Mouse (Mus musculus) neural tube, embryonic 12.5 days (tissue): ENCODE measurements around the gene Adam22. TPM values are rescaled to one million over a fixed set of nuclear protein-coding genes. Genes with fewer than 3 reads are reported as not detected.

ENCODE experiments used
- ATAC-seq: fragments of 200-750 bp; cut with Nextera tagmentation; 2 replicates; pipeline ENCODE4 v1.8.0; 2017; ENCODE audit warnings: low read depth, mild to moderate bottlenecking, moderate TSS enrichment, moderate library complexity; ENCODE audit not compliant: low FRiP score
- H3K27ac ChIP-seq: fragments of 300-500 bp; sonication (generic); 2 replicates; pipeline ENCODE4 v1.5.1; 2016
- H3K27me3 ChIP-seq: fragments of 300-500 bp; sonication (generic); replicated peaks from 2 replicates; pipeline ENCODE4 v1.6.1; 2016; ENCODE audit warnings: mild to moderate bottlenecking
- H3K36me3 ChIP-seq: fragments of 300-500 bp; sonication (generic); 2 replicates; pipeline ENCODE4 v1.6.1; 2016; ENCODE audit warnings: mild to moderate bottlenecking
- H3K4me1 ChIP-seq: fragments of 300-500 bp; sonication (generic); 2 replicates; pipeline ENCODE4 v1.6.1; 2016
- H3K4me2 ChIP-seq: fragments of 300-500 bp; sonication (generic); replicated peaks from 2 replicates; pipeline ENCODE4 v1.6.1; 2016; ENCODE audit warnings: mild to moderate bottlenecking
- H3K4me3 ChIP-seq: fragments of 300-500 bp; sonication (generic); 2 replicates; pipeline ENCODE4 v1.5.1; 2016
- H3K9ac ChIP-seq: fragments of 300-500 bp; sonication (generic); 2 replicates; pipeline ENCODE4 v1.6.1; 2016; ENCODE audit warnings: mild to moderate bottlenecking
- H3K9me3 ChIP-seq: fragments of 300-500 bp; sonication (generic); 2 replicates; pipeline ENCODE4 v1.6.1; 2016; ENCODE audit warnings: mild to moderate bottlenecking
- WGBS: fragments of 180-500 bp; shearing (Covaris S2); methylation state at CpG from one replicate; pipeline ENCODE4 v1.1.7; 2016; 5-methylcytosine and 5-hydroxymethylcytosine counted together
- polyA plus RNA-seq: library from polyadenylated mRNA; unstranded; fragments of >200 nt; fragmentation: Nextera tagmentation; extraction: Ambion mirVana; gene quantifications from 2 replicates; pipeline ENCODE4 v1.2.1, GENCODE M21; 2016

Gene Adam22
- polyA plus RNA-seq, 1 experiment from 2014 or later, result 25.1 TPM

DNA sequence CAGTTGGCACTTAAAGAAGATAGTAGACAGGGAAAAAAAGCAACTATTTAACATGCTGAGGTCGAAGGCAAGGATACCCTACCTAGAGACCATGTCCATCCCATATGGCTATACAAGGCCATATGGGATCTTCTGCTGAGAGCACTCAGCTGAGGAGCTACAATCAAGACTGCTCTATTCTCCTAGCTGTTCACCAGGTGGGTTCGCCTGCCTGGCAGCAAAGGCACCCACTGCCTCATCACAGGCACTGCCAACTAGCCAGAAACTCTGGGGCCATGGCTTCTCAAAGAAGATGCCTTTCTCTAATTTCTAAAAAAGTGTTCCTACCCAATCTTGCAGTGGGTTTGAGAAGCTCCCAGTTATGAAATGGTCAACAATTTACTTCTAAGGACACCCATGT, 238.2 kb downstream of the Adam22 start:
- Histone ChIP-seq H3K4me1 (no peaks in the 10 kb centered on the region), H3K9me3 (no peaks in the 10 kb centered on the region), H3K27me3 (no peaks in the 10 kb centered on the region), H3K9ac (no peak overlapping the region), H3K4me2 (no peak overlapping the region), H3K36me3 (no peaks in the 10 kb centered on the region; the same call in 1 of the 2 replicates), H3K27ac (no peak overlapping the region), H3K4me3 (no peak overlapping the region)
- WGBS, result 88% methylated on average over 2 of the region's 2 CpGs
- no peak for ATAC-seq

DNA sequence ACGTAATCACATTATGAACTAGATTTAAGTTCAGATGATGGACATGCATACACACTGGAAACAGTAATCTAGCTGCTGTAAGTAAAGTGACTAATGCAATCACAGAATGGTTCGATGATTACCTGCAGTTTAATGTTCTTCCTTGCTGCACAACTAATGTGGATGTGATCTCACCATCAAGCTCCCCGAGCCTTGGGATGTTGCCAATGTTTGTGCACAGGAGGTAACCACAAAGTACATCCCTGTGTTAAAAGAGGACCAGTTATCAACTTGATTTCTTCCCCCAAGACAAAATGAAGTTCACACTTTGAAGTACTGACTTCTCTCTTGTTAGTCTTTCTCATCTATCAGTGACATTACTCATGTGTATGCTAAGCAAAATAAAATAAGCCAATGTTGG, 247.0 kb downstream of the Adam22 start:
- Histone ChIP-seq H3K36me3 (peaks cover 4% of the 10 kb centered on the region; the same call in 1 of the 2 replicates), H3K4me2 (no peak overlapping the region), H3K9ac (no peak overlapping the region), H3K27me3 (no peaks in the 10 kb centered on the region), H3K9me3 (no peaks in the 10 kb centered on the region), H3K4me3 (no peak overlapping the region), H3K4me1 (no peaks in the 10 kb centered on the region), H3K27ac (no peak overlapping the region)
- 94% methylated on average over 3 of the region's 3 CpGs for WGBS
- no peak for ATAC-seq

DNA sequence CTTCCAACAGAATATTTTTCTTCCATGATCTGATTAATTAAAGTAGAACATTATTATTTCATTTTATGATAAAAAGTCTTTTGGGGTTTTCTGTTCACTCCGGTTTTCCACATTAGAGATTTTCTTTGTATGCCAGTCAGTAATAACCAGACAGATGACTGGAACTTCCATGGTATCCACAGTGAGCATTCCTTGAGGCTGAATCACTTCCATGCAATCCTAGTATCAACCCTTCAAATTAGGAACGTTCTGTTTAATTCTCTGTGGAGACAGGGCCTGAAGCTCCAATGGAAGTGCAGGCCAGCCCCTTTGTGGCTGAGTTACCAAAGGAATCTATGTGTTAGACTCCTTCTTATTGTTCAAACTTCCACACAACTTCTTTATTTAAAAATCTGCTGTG, 247.9 kb downstream of the Adam22 start:
- ATAC-seq, result no peak
- 85% methylated on average over 2 of the region's 2 CpGs for WGBS
- no peak overlapping the region for H3K4me3 ChIP-seq

DNA sequence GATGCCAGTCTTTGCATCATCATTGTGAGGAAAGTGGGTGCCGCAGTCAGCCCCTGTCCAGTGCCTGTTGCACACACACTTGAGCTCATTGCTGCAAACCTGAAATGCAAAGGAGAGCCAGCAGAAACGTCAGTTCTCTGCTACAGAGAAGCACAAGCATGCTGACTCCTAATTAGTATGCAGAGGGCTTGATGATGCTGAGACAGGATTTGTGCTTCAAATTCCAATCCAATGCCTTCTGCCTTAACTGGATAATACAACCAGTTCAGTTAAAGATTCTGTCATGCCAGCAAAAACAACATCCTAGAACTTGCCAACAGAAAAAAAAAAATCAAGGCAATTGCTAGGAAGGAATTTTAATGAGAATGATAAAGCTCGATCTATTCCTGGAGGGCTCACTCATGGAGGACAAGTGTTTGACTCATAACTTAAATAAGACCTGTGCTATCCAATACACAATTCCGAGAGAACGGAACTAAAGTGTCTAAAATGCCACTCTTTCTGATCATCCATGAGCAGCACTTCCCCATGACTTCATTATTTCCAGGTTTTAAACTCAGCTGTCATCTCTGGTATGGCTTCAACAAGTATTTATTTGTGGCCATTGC, 251.3 kb downstream of the Adam22 start:
- H3K27me3 ChIP-seq, result no peaks in the 10 kb centered on the region
- H3K4me3 ChIP-seq, result no peak overlapping the region
- no peak overlapping the region for H3K27ac ChIP-seq
- H3K9me3 ChIP-seq, result no peaks in the 10 kb centered on the region
- H3K36me3 ChIP-seq, result no peaks in the 10 kb centered on the region
- H3K4me1 ChIP-seq, result no peaks in the 10 kb centered on the region
- no peak for ATAC-seq
- 81% methylated on average over 5 of the region's 5 CpGs for WGBS
- no peak overlapping the region for H3K9ac ChIP-seq
- H3K4me2 ChIP-seq, result no peak overlapping the region

More for the DNA sequence above, 247.9 kb downstream of the Adam22 start:
- Histone ChIP-seq H3K9me3 (no peaks in the 10 kb centered on the region), H3K36me3 (peaks cover 4% of the 10 kb centered on the region; the same call in 1 of the 2 replicates), H3K27me3 (no peaks in the 10 kb centered on the region), H3K27ac (no peak overlapping the region), H3K9ac (no peak overlapping the region), H3K4me1 (no peaks in the 10 kb centered on the region), H3K4me2 (no peak overlapping the region)

DNA sequence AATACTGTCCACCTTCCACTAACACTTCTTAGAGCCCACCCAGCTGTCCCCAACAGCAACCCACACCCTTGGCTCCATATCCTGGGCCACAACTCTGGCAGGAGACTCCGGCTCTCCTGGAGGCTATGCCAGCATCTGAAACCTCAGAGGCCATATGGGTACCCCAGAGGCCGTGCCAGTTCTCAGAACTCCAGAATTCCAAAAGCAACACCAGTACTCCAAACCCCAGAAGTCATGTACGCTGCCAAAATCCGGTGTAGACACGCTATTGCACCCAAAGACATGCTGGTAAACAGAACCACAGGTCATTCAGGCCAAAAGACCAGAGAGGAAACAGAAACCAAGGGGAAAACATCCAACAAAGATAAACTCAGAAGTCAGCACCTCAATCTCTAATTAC, 255.7 kb downstream of the Adam22 start:
- 96% methylated on average over 5 of the region's 5 CpGs for WGBS
- Histone ChIP-seq H3K9ac (no peak overlapping the region), H3K4me3 (no peak overlapping the region), H3K4me1 (no peaks in the 10 kb centered on the region), H3K9me3 (no peaks in the 10 kb centered on the region), H3K27me3 (no peaks in the 10 kb centered on the region), H3K27ac (no peak overlapping the region), H3K4me2 (no peak overlapping the region), H3K36me3 (no peaks in the 10 kb centered on the region)
- ATAC-seq, result no peak

DNA sequence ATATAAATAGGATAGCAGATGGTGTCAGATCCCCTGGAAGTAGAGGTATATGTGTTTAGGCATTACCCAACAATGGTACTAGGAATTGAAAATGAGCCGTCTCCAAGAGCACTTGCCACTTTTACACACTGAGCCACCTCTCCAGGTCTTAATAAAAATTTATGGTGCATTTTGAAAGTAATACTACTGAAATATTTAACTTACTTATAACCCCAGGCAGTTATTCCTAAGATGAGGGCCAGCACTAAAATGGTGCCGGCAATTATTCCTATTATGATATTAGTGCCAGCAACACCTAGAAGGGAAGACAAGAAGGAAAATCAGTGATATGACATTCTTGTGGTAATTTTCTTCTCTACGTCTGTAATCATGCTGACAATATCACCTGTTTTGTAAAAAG, 256.3 kb downstream of the Adam22 start:
- Histone ChIP-seq H3K4me1 (no peaks in the 10 kb centered on the region), H3K4me2 (no peak overlapping the region), H3K9ac (no peak overlapping the region), H3K27ac (no peak overlapping the region), H3K9me3 (no peaks in the 10 kb centered on the region), H3K27me3 (no peaks in the 10 kb centered on the region), H3K4me3 (no peak overlapping the region), H3K36me3 (no peaks in the 10 kb centered on the region)
- WGBS, result 90% methylated on average over 3 of the region's 3 CpGs
- no peak for ATAC-seq

DNA sequence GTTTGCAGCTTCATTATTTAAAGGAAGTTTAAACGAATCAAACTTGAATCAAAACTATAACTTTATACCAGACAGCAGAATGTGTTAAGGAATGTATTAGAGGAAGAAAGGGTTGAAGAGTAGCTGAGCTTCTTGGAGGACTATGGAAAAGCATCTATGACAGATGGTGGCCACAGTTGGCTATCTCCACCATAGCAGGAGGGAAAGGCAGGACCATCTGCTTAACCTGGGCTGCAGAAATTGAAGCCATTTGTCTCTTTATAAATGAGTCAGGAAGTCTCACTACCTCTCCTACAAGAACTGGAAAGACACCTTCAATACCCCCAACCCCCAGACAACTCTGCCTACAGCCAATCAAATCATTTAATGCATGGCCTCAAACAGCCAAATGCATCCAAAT, 272.3 kb downstream of the Adam22 start:
- Histone ChIP-seq H3K27me3 (no peaks in the 10 kb centered on the region), H3K36me3 (no peaks in the 10 kb centered on the region), H3K4me1 (no peaks in the 10 kb centered on the region), H3K9ac (no peak overlapping the region), H3K4me3 (no peak overlapping the region), H3K9me3 (no peaks in the 10 kb centered on the region), H3K4me2 (no peak overlapping the region), H3K27ac (no peak overlapping the region)
- ATAC-seq, result no peak
- WGBS, result 85% methylated on average over 1 of the region's 1 CpGs

DNA sequence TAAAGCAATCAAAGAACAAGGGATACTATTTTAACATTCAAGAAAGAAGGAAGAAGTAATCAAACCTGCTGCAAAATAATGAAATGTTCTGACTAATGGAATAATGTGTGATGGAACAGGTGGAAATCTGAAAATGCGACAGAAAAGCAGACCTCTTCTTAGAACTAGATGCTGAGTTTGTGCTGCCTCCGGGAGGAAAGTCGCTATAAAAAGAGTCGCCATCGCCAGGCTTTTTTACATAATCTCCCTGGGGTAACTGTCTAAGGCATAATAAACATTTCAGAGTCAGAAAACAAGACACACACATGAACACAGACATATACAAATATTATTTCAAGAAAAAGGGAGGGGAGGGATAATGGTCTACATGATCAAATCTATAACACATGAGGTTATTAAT, 273.0 kb downstream of the Adam22 start:
- no peak overlapping the region for H3K4me3 ChIP-seq
- no peaks in the 10 kb centered on the region for H3K4me1 ChIP-seq
- no peaks in the 10 kb centered on the region for H3K9me3 ChIP-seq
- H3K27me3 ChIP-seq, result no peaks in the 10 kb centered on the region
- H3K27ac ChIP-seq, result no peak overlapping the region
- no peak overlapping the region for H3K9ac ChIP-seq
- H3K4me2 ChIP-seq, result no peak overlapping the region
- H3K36me3 ChIP-seq, result no peaks in the 10 kb centered on the region
- WGBS, result 74% methylated on average over 5 of the region's 5 CpGs
- ATAC-seq, result no peak

DNA sequence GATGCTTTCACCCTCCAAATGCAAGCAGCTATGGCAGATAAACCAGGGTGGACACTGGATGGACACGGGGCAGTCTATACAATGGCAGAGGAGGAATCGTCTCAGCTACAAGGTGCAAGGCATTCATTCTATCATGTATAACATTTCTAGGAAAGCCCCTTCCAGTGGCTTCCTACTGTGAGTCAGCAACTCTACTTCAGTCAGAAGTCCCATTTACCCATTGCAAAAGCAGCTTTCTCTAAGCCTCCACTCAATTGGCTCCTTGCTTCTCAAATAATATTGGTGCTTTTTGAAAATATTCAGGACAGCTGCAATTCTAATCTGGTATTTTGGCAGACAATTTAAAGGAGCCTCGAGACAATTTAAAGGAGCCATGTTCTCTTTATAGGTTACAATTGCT, 279.8 kb downstream of the Adam22 start:
- H3K4me2 ChIP-seq, result no peak overlapping the region
- H3K27ac ChIP-seq, result no peak overlapping the region
- no peaks in the 10 kb centered on the region for H3K36me3 ChIP-seq
- H3K9me3 ChIP-seq, result no peaks in the 10 kb centered on the region
- WGBS, result 78% methylated on average over 3 of the region's 3 CpGs
- no peak overlapping the region for H3K4me3 ChIP-seq
- no peaks in the 10 kb centered on the region for H3K27me3 ChIP-seq
- H3K4me1 ChIP-seq, result no peaks in the 10 kb centered on the region
- H3K9ac ChIP-seq, result no peak overlapping the region
- no peak for ATAC-seq

DNA sequence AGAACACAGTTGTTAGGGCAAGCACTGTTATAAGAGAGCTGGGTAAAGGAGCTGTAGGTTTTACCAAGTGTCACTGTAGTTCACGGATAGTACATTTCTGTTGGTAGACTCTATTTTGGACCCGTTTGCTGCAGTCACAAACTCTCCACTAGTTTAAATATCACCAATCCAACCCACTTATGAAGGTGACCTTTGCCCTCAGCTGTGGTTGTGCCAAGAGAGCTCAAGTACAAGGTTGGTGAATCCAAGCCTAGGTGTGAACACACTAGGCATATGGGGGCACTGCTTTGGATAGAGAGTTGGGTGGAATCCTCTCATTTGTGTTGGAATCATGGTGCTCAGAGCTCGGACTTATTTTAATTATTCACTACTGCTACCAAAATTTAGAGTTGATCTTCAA, 282.3 kb downstream of the Adam22 start:
- no peak overlapping the region for H3K27ac ChIP-seq
- H3K4me2 ChIP-seq, result no peak overlapping the region
- no peak overlapping the region for H3K4me3 ChIP-seq
- no peaks in the 10 kb centered on the region for H3K27me3 ChIP-seq
- H3K9me3 ChIP-seq, result no peaks in the 10 kb centered on the region
- H3K4me1 ChIP-seq, result no peaks in the 10 kb centered on the region
- ATAC-seq, result no peak
- WGBS, result 92% methylated on average over 3 of the region's 3 CpGs
- no peaks in the 10 kb centered on the region for H3K36me3 ChIP-seq
- no peak overlapping the region for H3K9ac ChIP-seq

DNA sequence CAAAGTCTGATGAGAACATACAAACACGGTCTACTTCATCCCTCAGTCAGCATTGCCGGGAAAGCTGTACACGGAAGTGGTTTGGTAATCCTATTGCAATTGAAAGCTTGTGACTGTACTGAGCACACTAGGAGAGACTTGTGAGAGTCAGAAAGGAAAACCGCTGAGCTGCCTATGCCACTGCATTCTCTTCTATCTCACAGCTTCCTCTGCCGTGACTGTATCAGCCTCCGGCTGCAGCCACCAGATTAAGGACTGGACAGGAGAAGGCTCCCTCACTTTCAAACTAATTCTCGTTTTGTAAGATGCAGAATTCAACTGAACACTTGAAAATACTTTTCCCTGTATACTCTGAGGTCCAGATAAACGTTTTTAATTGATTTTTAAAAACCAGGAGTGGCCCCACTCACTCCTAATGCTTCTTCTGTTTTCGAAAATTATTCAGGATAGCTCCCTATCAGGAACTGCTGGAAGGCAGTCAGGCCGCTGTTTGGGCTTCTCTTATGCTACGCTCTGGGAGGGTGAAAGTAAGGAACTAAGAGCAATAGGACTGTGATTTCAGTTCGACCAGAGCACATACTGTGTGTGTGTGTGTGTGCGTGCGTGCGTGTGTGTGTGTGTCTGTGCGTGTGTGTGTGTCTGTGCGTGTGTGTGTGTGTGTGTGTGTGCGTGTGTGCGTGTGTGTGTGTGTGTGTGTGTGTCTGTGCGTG, 285.0 kb downstream of the Adam22 start:
- Histone ChIP-seq H3K27me3 (no peaks in the 10 kb centered on the region), H3K9ac (no peak overlapping the region), H3K9me3 (no peaks in the 10 kb centered on the region), H3K27ac (no peak overlapping the region), H3K4me2 (no peak overlapping the region), H3K4me1 (no peaks in the 10 kb centered on the region), H3K36me3 (no peaks in the 10 kb centered on the region), H3K4me3 (no peak overlapping the region)
- WGBS, result 79% methylated on average over 20 of the region's 20 CpGs
- ATAC-seq, result no peak

DNA sequence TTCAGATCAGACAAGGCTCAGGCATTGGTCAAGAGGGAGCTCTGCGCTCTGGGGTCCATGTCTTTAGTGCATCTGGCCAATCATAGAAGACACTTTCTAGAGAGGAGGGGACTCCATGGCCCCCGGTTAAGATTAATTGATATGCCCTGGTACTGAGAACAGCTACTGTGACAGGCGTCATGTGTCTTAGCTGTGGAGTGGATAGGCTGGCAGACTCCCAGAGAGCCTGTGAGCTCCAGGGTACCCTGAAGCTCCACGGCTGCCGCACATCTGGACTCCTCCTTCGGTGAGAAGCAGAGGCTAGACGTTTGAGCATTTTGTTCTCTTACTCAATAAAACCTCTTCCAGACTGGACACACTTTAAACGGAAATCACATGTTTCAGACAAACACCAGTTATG, 290.5 kb downstream of the Adam22 start:
- Histone ChIP-seq H3K4me1 (no peaks in the 10 kb centered on the region), H3K4me2 (no peak overlapping the region), H3K9me3 (no peaks in the 10 kb centered on the region), H3K36me3 (0 out of 2 replicates have a peak, but pooled peaks cover 3% of the 10 kb centered on the region), H3K27ac (no peak overlapping the region), H3K4me3 (no peak overlapping the region), H3K9ac (no peak overlapping the region), H3K27me3 (no peaks in the 10 kb centered on the region)
- ATAC-seq, result no peak
- 91% methylated on average over 8 of the region's 8 CpGs for WGBS
